9 mouse cellular contexts compared by ENCODE assay signal in genomic region chr3:30602740-30603098, GRCm38 (mm10). TPM values are rescaled to one million over a fixed set of nuclear protein-coding genes. Genes with fewer than 3 reads are reported as not detected.
DNase-seq lines count a peak whose midpoint lies in the region; ATAC-seq and TF ChIP-seq lines count a peak whose summit lies in the region.
"Had no signal": no experiment of that assay in that cellular context is flagged by ENCODE, and none has a peak within 500 bp of the region (broad histone marks: within the 10 kb centered on the region; RNA-seq: fewer than 3 reads in every experiment).

No protein-coding gene starts in this region.

- ATAC-seq in forebrain, embryonic 15.5 days (replicated peaks), result no peak; the same call in 1 of the 2 replicates
- ATAC-seq in kidney, postnatal 0 days (replicated peaks; ENCODE audit: low FRiP score, low read depth), result peak; percentile 80
- peak; percentile 82 for ATAC-seq in megakaryocyte-erythroid progenitor cell, adult 5-6 weeks (replicated peaks; ENCODE audit: low FRiP score, low TSS enrichment, poor library complexity, severe bottlenecking)

- peak overlapping the region; percentile 59 for H3K4me2 ChIP-seq in forebrain, embryonic 15.5 days (replicated peaks)
- H3K4me2 ChIP-seq in kidney, postnatal 0 days (ENCODE audit: low read length), result peak overlapping the region; percentile 73

- 0% methylated on average over 27 of the region's 27 CpGs for WGBS in forebrain, embryonic 15.5 days
- under 1% methylated on average over 27 of the region's 27 CpGs for WGBS in kidney, postnatal 0 days

- H3K9ac ChIP-seq in forebrain, embryonic 15.5 days (replicated peaks), result peak overlapping the region; percentile 77
- peak overlapping the region; percentile 86 for H3K9ac ChIP-seq in kidney, postnatal 0 days (ENCODE audit: low read depth, low read length)

- H3K27me3 ChIP-seq in forebrain, embryonic 15.5 days, result no peaks in the 10 kb centered on the region
- no peaks in the 10 kb centered on the region for H3K27me3 ChIP-seq in kidney, postnatal 0 days (ENCODE audit: insufficient read depth, low read length)

- H3K36me3 ChIP-seq in forebrain, embryonic 15.5 days, result peaks cover 22% of the 10 kb centered on the region
- peaks cover 11% of the 10 kb centered on the region for H3K36me3 ChIP-seq in kidney, postnatal 0 days (ENCODE audit: insufficient read depth, low read length)

- peak overlapping the region; percentile 90 for H3K4me3 ChIP-seq in forebrain, embryonic 15.5 days
- peak overlapping the region; percentile 93 for H3K4me3 ChIP-seq in kidney, postnatal 0 days (replicated peaks; ENCODE audit: low read depth, low read length)

- 0 out of 2 replicates have a peak, but pooled peaks have one; percentile 15 for TF ChIP-seq CTCF in kidney, postnatal 0 days (IDR thresholded peaks at IDR 0.05; ENCODE audit: low read depth)

- H3K27ac ChIP-seq in forebrain, embryonic 15.5 days (replicated peaks), result peak overlapping the region; percentile 97
- peak overlapping the region; percentile 99 for H3K27ac ChIP-seq in kidney, postnatal 0 days

- H3K9me3 ChIP-seq in forebrain, embryonic 15.5 days, result no peaks in the 10 kb centered on the region
- no peaks in the 10 kb centered on the region for H3K9me3 ChIP-seq in kidney, postnatal 0 days (replicated peaks; ENCODE audit: low read length)

- peak; percentile 43 for DNase-seq in ovary, adult 18-20 months (ENCODE audit: low spot score)
- DNase-seq in ovary, postnatal 36 days (ENCODE audit: low spot score), result no peak
- peak; percentile 94 for DNase-seq in adipocyte (ENCODE audit: low spot score)
- DNase-seq in kidney, postnatal 0 days (ENCODE audit: low spot score), result peak; percentile 85
- no peak for DNase-seq in B cell, adult 2 months
- DNase-seq in ovary, postnatal 14 days (ENCODE audit: low spot score), result no peak

- peaks cover 26% of the 10 kb centered on the region for H3K4me1 ChIP-seq in forebrain, embryonic 15.5 days
- peaks cover 6% of the 10 kb centered on the region for H3K4me1 ChIP-seq in kidney, postnatal 0 days (replicated peaks; ENCODE audit: insufficient read depth, low read length)

RNA-seq across cellular contexts. Expression of gene Mynn, which starts 0.9 kb away (rescaled TPM):
- 39.6 TPM in 2 replicates for polyA plus RNA-seq in forebrain, embryonic 15.5 days (2015; fragmentation: Nextera tagmentation; extraction: Ambion mirVana)
- polyA plus RNA-seq in kidney, postnatal 0 days (2015; fragmentation: Nextera tagmentation; extraction: Ambion mirVana), result 28.7 and 30.8 TPM in 2 replicates
- total RNA-seq in megakaryocyte-erythroid progenitor cell, adult 5-6 weeks (2014; fragmentation: Nextera tagmentation), result 20.2 and 21.1 TPM in 2 replicates
- 20.9 and 35.4 TPM in 2 replicates for total RNA-seq in megakaryocyte-erythroid progenitor cell, adult 5-6 weeks (2017)

RNA-seq across cellular contexts. Expression of gene Actrt3, which starts 3.0 kb away (rescaled TPM):
- polyA plus RNA-seq in forebrain, embryonic 15.5 days (2015; fragmentation: Nextera tagmentation; extraction: Ambion mirVana), result 0.11 and 0.22 TPM in 2 replicates
- not detected in 2 replicates for polyA plus RNA-seq in kidney, postnatal 0 days (2015; fragmentation: Nextera tagmentation; extraction: Ambion mirVana)
- not detected in 2 replicates for total RNA-seq in megakaryocyte-erythroid progenitor cell, adult 5-6 weeks (2014; fragmentation: Nextera tagmentation)
- not detected in 2 replicates for total RNA-seq in megakaryocyte-erythroid progenitor cell, adult 5-6 weeks (2017)

RNA-seq across cellular contexts. Expression of gene Lrriq4, which starts 41.6 kb away (rescaled TPM):
- not detected in 2 replicates for polyA plus RNA-seq in forebrain, embryonic 15.5 days (2015; fragmentation: Nextera tagmentation; extraction: Ambion mirVana)
- 0.46 and 0.54 TPM in 2 replicates for polyA plus RNA-seq in kidney, postnatal 0 days (2015; fragmentation: Nextera tagmentation; extraction: Ambion mirVana)
- not detected in 2 replicates for total RNA-seq in megakaryocyte-erythroid progenitor cell, adult 5-6 weeks (2014; fragmentation: Nextera tagmentation)
- not detected in 2 replicates for total RNA-seq in megakaryocyte-erythroid progenitor cell, adult 5-6 weeks (2017)
- total RNA-seq: left cerebral cortex, postnatal 14 days had no signal

RNA-seq across cellular contexts. Expression of gene Lrrc34, which starts 45.0 kb away (rescaled TPM):
- polyA plus RNA-seq in forebrain, embryonic 15.5 days (2015; fragmentation: Nextera tagmentation; extraction: Ambion mirVana), result 0.88 and 1.9 TPM in 2 replicates
- polyA plus RNA-seq in kidney, postnatal 0 days (2015; fragmentation: Nextera tagmentation; extraction: Ambion mirVana), result 2.8 and 3.6 TPM in 2 replicates
- not detected in 2 replicates for total RNA-seq in megakaryocyte-erythroid progenitor cell, adult 5-6 weeks (2014; fragmentation: Nextera tagmentation)
- not detected in 2 replicates for total RNA-seq in megakaryocyte-erythroid progenitor cell, adult 5-6 weeks (2017)

RNA-seq across cellular contexts. Expression of gene Mecom, which starts 54.9 kb away (rescaled TPM):
- polyA plus RNA-seq in forebrain, embryonic 15.5 days (2015; fragmentation: Nextera tagmentation; extraction: Ambion mirVana), result 2.2 and 2.4 TPM in 2 replicates
- 54.7 and 58.1 TPM in 2 replicates for polyA plus RNA-seq in kidney, postnatal 0 days (2015; fragmentation: Nextera tagmentation; extraction: Ambion mirVana)
- total RNA-seq in megakaryocyte-erythroid progenitor cell, adult 5-6 weeks (2014; fragmentation: Nextera tagmentation), result 1.5 TPM in 1 of 2 replicates, not detected in the other
- total RNA-seq in megakaryocyte-erythroid progenitor cell, adult 5-6 weeks (2017), result 6.5 and 8.8 TPM in 2 replicates

Comparison
In these comparisons a context has a peak if more than half of its experiments do, and no peak if none do; other contexts are left out.
1. DNase-seq: peak in ovary, adult 18-20 months (single experiment), adipocyte (single experiment) and kidney, postnatal 0 days (single experiment); none in ovary, postnatal 36 days (single experiment), B cell, adult 2 months (0 of 2) and ovary, postnatal 14 days (single experiment).